Mouse (Mus musculus) urinary bladder, postnatal 0 days (tissue): ENCODE results near the gene Gm11568. TPM values are rescaled to one million over a fixed set of nuclear protein-coding genes. Genes with fewer than 3 reads are reported as not detected.

Experiments
- polyA plus RNA-seq: library from polyadenylated mRNA; unstranded; fragments of >200 nt; fragmentation: Nextera tagmentation; extraction: Ambion mirVana; gene quantifications from 2 replicates; pipeline ENCODE4 v1.2.1, GENCODE M21; 2015

Gene Gm11568
- not detected in 2 replicates for polyA plus RNA-seq

GRCm38 (mm10) chr11:99857617-99858016 is at the start of gene Gm11568:
Gene Gm11568, plus strand, starts transcription at chr11:99857917.

GRCm38 (mm10) chr11:99809792-99810191 is 47.9 kb upstream of the Gm11568 start, which contains the start of gene Krtap4-13:
Gene Krtap4-13, minus strand, starts transcription at chr11:99809892.

GRCm38 (mm10) chr11:99815566-99815965 is 42.2 kb upstream of the Gm11568 start, which contains the start of gene Gm11564:
Gene Gm11564, minus strand, starts transcription at chr11:99815666.

GRCm38 (mm10) chr11:99837966-99838365 is 19.8 kb upstream of the Gm11568 start, which contains the start of gene 2300003K06Rik:
Gene 2300003K06Rik, minus strand, starts transcription at chr11:99838066.

GRCm38 (mm10) chr11:99851508-99851907 is 6.2 kb upstream of the Gm11568 start, which contains the start of gene Krtap4-16:
Gene Krtap4-16, minus strand, starts transcription at chr11:99851608.

GRCm38 (mm10) chr11:99864176-99864575 is 6.5 kb downstream of the Gm11568 start, which contains the start of gene Gm11559:
Gene Gm11559, plus strand, starts transcription at chr11:99864476.

GRCm38 (mm10) chr11:99873089-99873488 is 15.4 kb downstream of the Gm11568 start, which contains the start of gene Krtap9-1:
Gene Krtap9-1, plus strand, starts transcription at chr11:99873389.

GRCm38 (mm10) chr11:99878887-99879286 is 21.2 kb downstream of the Gm11568 start, which contains the start of gene Gm11567:
Gene Gm11567, plus strand, starts transcription at chr11:99879187.

GRCm38 (mm10) chr11:99907620-99908019 is 49.9 kb downstream of the Gm11568 start, which contains the start of gene Krtap31-1:
Gene Krtap31-1, plus strand, starts transcription at chr11:99907920.

Other genes starting within 250 kb of the Gm11568 start
- gene Gm11937, start 247.7 kb upstream of the Gm11568 start, polyA plus RNA-seq = not detected in 2 replicates
- not detected in 2 replicates for gene Krtap2-4, start 243.1 kb upstream of the Gm11568 start, polyA plus RNA-seq
- not detected in 2 replicates for gene Gm11562, start 237.5 kb upstream of the Gm11568 start, polyA plus RNA-seq
- gene Krtap4-1, start 229.7 kb upstream of the Gm11568 start, polyA plus RNA-seq = not detected in 2 replicates
- not detected in 2 replicates for gene Krtap4-2, start 222.8 kb upstream of the Gm11568 start, polyA plus RNA-seq
- not detected in 2 replicates for gene Krtap4-7, start 213.8 kb upstream of the Gm11568 start, polyA plus RNA-seq
- gene Gm11555, start 207.7 kb upstream of the Gm11568 start, polyA plus RNA-seq = not detected in 2 replicates
- gene Gm11563, start 199.0 kb upstream of the Gm11568 start, polyA plus RNA-seq = not detected in 2 replicates
- gene Krtap4-6, start 192.0 kb upstream of the Gm11568 start, polyA plus RNA-seq = not detected in 2 replicates
- not detected in 2 replicates for gene Gm14190, start 167.2 kb upstream of the Gm11568 start, polyA plus RNA-seq
- not detected in 2 replicates for gene Gm14180, start 123.6 kb upstream of the Gm11568 start, polyA plus RNA-seq
- not detected in 2 replicates for gene Gm11595, start 85.0 kb upstream of the Gm11568 start, polyA plus RNA-seq
- not detected in 2 replicates for gene Krtap4-8, start 77.2 kb upstream of the Gm11568 start, polyA plus RNA-seq
- not detected in 2 replicates for gene Krtap4-9, start 72.7 kb upstream of the Gm11568 start, polyA plus RNA-seq
- not detected in 2 replicates for gene Gm11596, start 64.5 kb upstream of the Gm11568 start, polyA plus RNA-seq
- gene Gm11569, start 59.0 kb upstream of the Gm11568 start, polyA plus RNA-seq = not detected in 2 replicates
- not detected in 2 replicates for gene Gm11554, start 53.5 kb upstream of the Gm11568 start, polyA plus RNA-seq
- gene Krtap4-13, start 48.0 kb upstream of the Gm11568 start, polyA plus RNA-seq = not detected in 2 replicates
- not detected in 2 replicates for gene Gm11564, start 42.3 kb upstream of the Gm11568 start, polyA plus RNA-seq
- not detected in 2 replicates for gene 2300003K06Rik, start 19.9 kb upstream of the Gm11568 start, polyA plus RNA-seq
- gene Krtap4-16, start 6.3 kb upstream of the Gm11568 start, polyA plus RNA-seq = not detected in 2 replicates
- not detected in 2 replicates for gene Gm11559, start 6.6 kb downstream of the Gm11568 start, polyA plus RNA-seq
- not detected in 2 replicates for gene Krtap9-1, start 15.5 kb downstream of the Gm11568 start, polyA plus RNA-seq
- not detected in 2 replicates for gene Gm11567, start 21.3 kb downstream of the Gm11568 start, polyA plus RNA-seq
- not detected in 2 replicates for gene Krtap31-1, start 50.0 kb downstream of the Gm11568 start, polyA plus RNA-seq
- not detected in 2 replicates for gene Gm11565, start 56.8 kb downstream of the Gm11568 start, polyA plus RNA-seq
- not detected in 2 replicates for gene Krtap31-2, start 78.4 kb downstream of the Gm11568 start, polyA plus RNA-seq
- not detected in 2 replicates for gene Krtap9-5, start 90.6 kb downstream of the Gm11568 start, polyA plus RNA-seq
- not detected in 2 replicates for gene Krtap29-1, start 121.1 kb downstream of the Gm11568 start, polyA plus RNA-seq
- not detected in 2 replicates for gene Krtap16-1, start 128.7 kb downstream of the Gm11568 start, polyA plus RNA-seq
- gene Krtap17-1, start 136.1 kb downstream of the Gm11568 start, polyA plus RNA-seq = not detected in 2 replicates
- 0.12 TPM in 1 of 2 replicates, not detected in the other for gene Krt33a, start 158.3 kb downstream of the Gm11568 start, polyA plus RNA-seq
- 0.07 TPM in 1 of 2 replicates, not detected in the other for gene Krt33b, start 172.0 kb downstream of the Gm11568 start, polyA plus RNA-seq
- gene Krt34, start 183.6 kb downstream of the Gm11568 start, polyA plus RNA-seq = not detected in 2 replicates
- not detected in 2 replicates for gene Krt31, start 192.6 kb downstream of the Gm11568 start, polyA plus RNA-seq
- not detected in 2 replicates for gene Krt32, start 230.3 kb downstream of the Gm11568 start, polyA plus RNA-seq
- not detected in 2 replicates for gene Krt35, start 238.3 kb downstream of the Gm11568 start, polyA plus RNA-seq
- gene Krt36, start 247.7 kb downstream of the Gm11568 start, polyA plus RNA-seq = 0.10 and 0.16 TPM in 2 replicates